Mouse (Mus musculus): ENCODE data around the gene Gm5460.

GRCm38 (mm10) chr14:34075346-34075745 lies 58.8 kb downstream of the Gm5460 start:
- TF ChIP-seq CTCF (IDR thresholded peaks at IDR 0.05; ENCODE audit: low read depth) (no peak), EP300 (optimal IDR thresholded peaks at IDR 0.05) (no peak)
